Mouse (Mus musculus): ENCODE measurements around the gene Atp2b2. TPM values are rescaled to one million over a fixed set of nuclear protein-coding genes. Genes with fewer than 3 reads are reported as not detected.

Atp2b2 gene
- total RNA-seq, 2 experiments from 2014 or later, result 1.3 to 1.6 TPM

- no peak for DNase-seq
These were observed 100.1 kb downstream of the Atp2b2 start for GRCm38 (mm10) chr6:113942355-113942754.

DNA sequence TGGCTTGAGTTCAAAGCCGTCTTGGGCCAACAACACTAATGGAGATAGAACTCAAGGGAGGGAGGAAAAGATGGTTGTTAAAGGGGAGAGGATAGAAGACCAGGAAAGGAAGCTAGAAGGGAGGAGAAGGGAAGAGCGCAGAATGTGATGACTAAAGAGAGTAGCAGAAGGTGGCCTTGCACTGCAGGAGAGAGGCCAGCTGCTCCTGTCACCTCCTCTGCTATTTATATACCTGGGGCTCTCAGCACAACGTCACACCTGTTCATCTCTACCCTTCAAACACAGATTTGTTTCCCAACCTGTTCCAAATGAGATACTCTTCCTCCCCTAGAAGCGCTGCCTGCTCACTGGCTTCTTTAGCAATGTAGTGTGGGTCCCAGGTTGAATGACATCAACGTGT, 101.1 kb downstream of the Atp2b2 start:
- no peak for DNase-seq

- no peak for DNase-seq
These were observed 103.0 kb downstream of the Atp2b2 start for GRCm38 (mm10) chr6:113939442-113939841.

DNA sequence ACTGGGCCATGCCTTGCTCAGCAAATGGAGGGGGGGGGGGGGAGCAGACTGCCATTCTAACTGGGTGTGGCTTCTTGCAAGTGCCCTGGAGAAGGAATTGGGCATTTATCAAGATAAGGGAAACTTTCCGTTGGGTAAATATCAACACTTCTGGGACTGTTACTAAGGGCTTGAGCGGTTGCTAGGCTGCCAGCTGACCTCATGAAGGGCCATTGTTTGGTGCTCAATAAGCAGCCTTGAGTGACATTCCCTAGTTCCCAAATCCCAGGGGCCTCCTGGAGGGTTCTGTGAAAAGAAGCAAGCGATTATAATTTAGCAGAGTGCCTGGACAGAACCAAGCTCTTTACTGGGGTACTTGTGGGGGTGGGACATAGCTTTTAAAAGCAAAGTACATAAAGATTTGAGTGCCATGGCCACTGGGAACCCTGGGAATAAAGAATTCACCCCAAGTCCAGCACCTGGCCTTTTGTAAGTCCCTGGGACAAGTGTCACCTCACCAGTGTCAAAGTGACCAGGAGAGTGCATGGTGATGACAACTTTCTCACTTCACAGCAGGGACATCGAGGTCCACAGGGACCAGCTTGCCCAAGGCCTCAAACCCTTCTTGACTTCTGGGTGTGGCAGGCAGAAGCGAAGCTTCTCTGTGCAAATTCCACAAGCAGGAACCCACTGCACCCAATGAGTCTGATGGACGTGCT, 105.5 kb downstream of the Atp2b2 start:
- no peak for DNase-seq

DNA sequence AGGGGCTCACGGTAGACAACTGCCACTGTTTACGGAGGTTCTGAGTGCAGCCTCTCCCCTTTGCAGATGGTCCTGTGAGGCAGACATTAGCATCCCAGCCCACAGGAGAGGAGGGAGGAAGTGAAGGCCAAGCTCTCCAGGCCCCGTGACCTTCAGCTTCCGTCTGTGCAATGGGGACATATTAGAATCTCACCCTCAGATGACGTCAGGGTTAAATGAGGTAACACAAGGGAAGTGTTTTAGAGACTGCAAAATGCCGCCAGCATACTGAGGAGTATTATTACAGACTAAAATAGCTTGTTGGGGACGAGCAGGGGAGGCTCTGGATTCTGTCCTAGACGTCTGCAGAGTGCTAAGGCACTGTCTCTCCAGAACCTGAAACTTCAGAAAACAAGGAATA, 106.3 kb downstream of the Atp2b2 start:
- peak in 1 of 2 experiments; percentile 9 for DNase-seq

DNA sequence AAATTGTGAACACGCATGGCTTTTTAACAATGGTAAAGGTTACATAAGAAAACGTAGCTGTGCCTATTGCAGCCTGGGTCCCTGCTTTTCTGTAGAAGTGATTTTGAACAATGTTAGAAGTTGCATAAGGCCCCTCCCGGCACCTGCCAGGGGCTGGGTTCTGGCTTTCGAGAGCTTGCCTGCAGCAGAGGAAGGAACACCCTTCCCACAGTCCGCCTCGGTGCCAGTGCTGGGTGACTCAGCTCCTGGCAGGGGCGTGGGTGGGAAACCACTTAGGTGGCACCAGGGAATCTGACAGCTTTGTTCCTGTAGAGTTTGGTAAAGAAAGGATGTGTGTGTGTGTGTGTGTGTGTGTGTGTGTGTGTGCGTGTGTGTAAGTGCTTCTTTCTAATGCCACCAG, 107.7 kb downstream of the Atp2b2 start:
- DNase-seq, result peak in 1 of 2 experiments; percentile 11

GRCm38 (mm10) chr6:113933261-113934151, 108.9 kb downstream of the Atp2b2 start:
- peak in 1 of 2 experiments; percentile 5 for DNase-seq

DNA sequence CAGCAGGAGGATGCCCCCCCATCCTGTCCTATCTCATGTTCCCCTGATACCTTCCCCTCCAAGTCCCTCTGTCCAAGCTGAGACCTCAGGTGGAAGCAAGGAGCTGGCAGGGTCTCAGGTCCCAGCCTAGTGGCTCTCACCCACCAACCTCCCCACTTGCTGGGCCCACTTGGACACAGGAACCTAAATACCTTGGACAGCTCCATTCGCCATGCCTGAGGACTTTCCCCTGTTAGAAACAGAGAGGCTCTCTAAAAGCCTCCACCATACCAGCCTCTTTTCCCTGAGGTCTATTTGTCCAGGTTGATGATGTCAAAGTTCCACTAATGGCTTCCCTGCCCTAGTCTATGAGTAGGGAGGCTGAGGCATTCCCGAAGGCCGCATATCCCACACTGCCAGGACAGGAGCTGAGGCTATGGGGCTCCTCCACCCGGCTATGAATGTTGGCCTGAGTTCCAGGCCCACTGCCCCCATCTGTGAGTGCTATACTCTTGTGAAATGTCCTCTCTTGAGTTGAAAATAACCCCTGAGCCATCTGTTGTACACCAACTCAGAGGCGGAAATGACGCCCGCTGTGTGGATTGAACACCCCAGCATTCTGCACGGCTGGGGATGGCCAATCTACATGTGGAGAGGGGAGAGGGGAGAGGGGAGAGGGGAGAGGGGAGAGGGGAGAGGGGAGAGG, 113.1 kb downstream of the Atp2b2 start:
- no peak for DNase-seq

DNA sequence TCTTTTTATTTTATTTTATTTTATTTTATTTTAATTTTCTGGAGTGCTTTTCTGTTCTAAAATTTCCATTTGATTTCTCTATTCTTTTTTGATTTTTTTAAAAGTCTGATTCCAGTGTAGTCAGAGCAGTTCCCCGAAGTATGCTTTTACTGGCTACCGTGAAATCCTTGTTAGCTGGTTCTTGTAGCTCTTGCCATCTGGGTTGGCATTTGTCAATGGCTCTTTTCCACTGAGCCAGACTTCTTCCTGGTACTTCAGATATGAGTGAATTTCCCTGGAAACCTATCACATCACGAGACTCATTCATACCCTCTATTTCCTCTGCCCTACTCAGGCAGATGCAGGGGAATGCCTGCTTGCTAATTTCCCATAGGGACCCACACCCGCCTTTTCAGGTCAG, 119.2 kb downstream of the Atp2b2 start:
- DNase-seq, result no peak

GRCm38 (mm10) chr6:113920466-113920865, 121.9 kb downstream of the Atp2b2 start:
- DNase-seq, result no peak

DNA sequence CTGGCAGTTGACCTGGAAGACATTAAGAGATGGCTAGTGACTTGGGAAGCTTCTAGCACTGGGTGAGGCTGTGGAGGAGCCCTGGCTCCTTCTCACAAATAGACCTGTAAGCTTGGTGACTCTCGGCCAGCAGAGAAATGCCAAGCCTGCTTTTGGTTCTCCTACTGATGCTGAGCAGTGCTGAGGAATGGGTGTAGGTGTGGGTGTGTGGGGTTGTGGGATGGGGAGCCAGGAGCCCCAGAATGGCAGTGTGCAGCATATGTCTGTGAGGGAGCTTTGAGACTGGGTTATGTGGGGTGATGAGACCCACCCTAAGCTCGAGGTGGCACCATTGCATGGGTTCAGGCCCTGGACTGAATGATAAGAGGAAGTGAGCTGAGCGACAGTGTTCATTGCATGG, 129.7 kb downstream of the Atp2b2 start:
- DNase-seq, result no peak

GRCm38 (mm10) chr6:113911094-113911493, 131.3 kb downstream of the Atp2b2 start:
- DNase-seq, result no peak

GRCm38 (mm10) chr6:113910411-113911055, 131.9 kb downstream of the Atp2b2 start:
- no peak for DNase-seq

DNA sequence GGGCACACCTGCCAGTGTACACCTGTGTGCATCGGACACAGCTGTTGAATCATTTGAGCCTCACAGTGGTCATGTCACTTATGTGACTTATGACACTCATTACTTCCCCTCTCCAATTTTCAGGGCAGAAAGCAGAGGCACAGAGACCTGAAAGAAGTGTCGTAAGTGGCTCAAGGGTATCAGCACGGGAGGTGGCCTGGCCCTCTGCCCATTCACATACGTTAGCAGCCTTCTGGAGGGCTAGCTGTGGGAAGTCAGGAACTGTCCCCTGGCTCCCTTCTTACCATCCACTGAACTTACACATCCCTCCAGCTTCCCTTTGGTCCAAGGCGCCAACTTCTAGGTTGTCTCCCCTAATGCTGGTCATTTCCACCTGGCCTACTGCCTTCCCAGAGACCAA, 132.6 kb downstream of the Atp2b2 start:
- no peak for DNase-seq

DNA sequence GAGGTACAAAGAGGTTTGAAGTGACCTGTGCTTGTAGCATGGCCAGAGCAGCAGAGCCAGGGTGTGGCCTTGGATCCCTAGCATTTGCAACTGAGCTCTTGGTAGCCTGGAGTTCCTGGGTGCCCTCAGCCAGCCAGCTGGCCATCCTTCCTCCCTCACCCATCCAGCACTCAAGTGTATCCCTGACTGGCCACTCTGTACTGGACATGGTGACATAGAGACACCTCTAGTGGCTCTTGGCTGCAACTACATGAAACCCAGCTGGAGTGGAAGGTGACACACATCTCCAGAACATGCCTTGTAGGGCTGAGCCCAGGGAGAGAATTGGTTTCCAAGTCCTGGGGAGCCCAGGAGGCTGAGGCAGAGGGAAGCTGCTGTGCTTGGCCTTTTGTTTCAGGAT, 134.3 kb downstream of the Atp2b2 start:
- peak in 1 of 2 experiments; percentile 7 for DNase-seq

DNA sequence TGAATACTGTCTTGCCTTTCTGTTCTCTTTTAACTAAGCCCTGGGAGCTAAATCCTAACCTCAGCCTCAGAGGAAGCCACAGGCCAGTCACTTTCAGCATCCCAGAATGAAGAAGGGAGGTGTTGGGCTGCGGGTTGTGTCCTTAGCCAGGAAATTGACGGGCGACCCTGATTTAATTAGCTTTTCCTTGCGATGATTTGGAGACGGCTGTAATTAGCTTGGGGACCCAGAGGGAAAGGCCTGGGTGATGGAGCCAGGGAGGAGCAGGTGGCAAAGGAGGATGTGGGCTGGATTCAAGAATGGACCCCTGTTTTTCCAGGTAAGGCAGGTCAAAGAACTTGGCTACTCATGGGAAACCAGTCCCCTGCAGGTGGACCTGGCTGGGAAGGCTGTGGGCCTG, 138.0 kb downstream of the Atp2b2 start:
- DNase-seq, result no peak

GRCm38 (mm10) chr6:113896023-113896422, 146.4 kb downstream of the Atp2b2 start:
- DNase-seq, result no peak

GRCm38 (mm10) chr6:113894008-113894407, 148.4 kb downstream of the Atp2b2 start:
- no peak for DNase-seq

DNA sequence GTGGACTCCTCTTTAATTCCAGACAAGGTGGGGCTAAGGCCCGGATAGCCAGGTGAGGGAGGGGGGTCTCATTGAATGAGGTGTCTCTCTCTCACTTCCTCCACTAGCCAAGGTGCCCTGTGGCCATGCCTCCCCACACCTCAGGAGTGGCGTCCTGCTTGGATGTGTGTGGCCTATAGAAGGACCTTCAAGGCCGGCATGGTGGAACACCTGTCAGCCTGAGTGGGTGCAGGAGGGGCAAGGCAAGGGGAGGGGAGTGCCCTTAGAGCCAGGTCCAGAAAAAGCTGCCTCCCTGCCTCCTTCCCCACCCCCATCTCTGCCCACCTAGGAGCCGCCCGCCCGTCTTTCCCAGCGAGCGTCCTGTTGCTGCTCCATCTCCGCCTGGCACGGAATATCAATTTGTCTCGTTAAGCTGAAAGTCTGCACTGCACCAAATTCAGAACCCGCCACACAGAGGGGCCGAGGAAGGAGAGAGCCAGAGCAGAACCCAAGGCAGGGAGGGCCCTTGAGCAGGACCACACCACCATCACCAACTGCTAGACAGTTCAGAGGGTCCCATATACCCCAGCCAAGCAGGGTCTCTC, 150.2 kb downstream of the Atp2b2 start:
- DNase-seq, result no peak

- no peak for DNase-seq
These were observed 151.0 kb downstream of the Atp2b2 start for GRCm38 (mm10) chr6:113891225-113891967.

GRCm38 (mm10) chr6:113890858-113891213, 151.6 kb downstream of the Atp2b2 start:
- DNase-seq, result no peak

Measured in heart, adult 18-20 months (tissue).